Mouse (Mus musculus) hindbrain, embryonic 14.5 days (tissue): Measurements from ENCODE around the gene Nfib. TPM values are rescaled to one million over a fixed set of nuclear protein-coding genes. Genes with fewer than 3 reads are reported as not detected.

Experiments used
- ATAC-seq: fragments of 200-750 bp; cut with Nextera tagmentation; 2 replicates; pipeline ENCODE4 v1.8.0; 2017; ENCODE audit warnings: moderate number of reproducible peaks, mild to moderate bottlenecking, moderate TSS enrichment, moderate library complexity; ENCODE audit not compliant: low FRiP score
- DNase-seq: peaks from one replicate; pipeline ENCODE4 v3.0.0-alpha.2; 2015; ENCODE audit warnings: low spot score
- H3K27ac ChIP-seq: fragments of 300-500 bp; sonication (generic); 2 replicates; pipeline ENCODE4 v1.5.1; 2014; ENCODE audit warnings: mild to moderate bottlenecking, moderate library complexity
- H3K27me3 ChIP-seq: fragments of 300-500 bp; sonication (generic); 2 replicates; pipeline ENCODE4 v1.6.1; 2014; ENCODE audit warnings: mild to moderate bottlenecking, low read length, mixed read lengths; ENCODE audit not compliant: control insufficient read depth, insufficient read depth
- H3K36me3 ChIP-seq: fragments of 300-500 bp; sonication (generic); replicated peaks from 2 replicates; pipeline ENCODE4 v1.6.1; 2014; ENCODE audit not compliant: control insufficient read depth, insufficient read depth
- H3K4me1 ChIP-seq: fragments of 300-500 bp; sonication (generic); replicated peaks from 2 replicates; pipeline ENCODE4 v1.6.1; 2014; ENCODE audit warnings: antibody characterized with exemption, low read length, mixed read lengths; ENCODE audit not compliant: control insufficient read depth, insufficient read depth
- H3K4me2 ChIP-seq: fragments of 300-500 bp; sonication (generic); replicated peaks from 2 replicates; pipeline ENCODE4 v1.6.1; 2014; ENCODE audit warnings: mild to moderate bottlenecking, moderate library complexity
- H3K4me3 ChIP-seq: fragments of 300-500 bp; sonication (generic); replicated peaks from 2 replicates; pipeline ENCODE4 v1.5.1; 2014; ENCODE audit warnings: mild to moderate bottlenecking, low read length
- H3K9ac ChIP-seq: fragments of 300-500 bp; sonication (generic); 2 replicates; pipeline ENCODE4 v1.6.1; 2014
- H3K9me3 ChIP-seq: fragments of 300-500 bp; sonication (generic); 2 replicates; pipeline ENCODE4 v1.6.1; 2016; ENCODE audit warnings: low read length; ENCODE audit not compliant: control insufficient read depth
- WGBS: fragments of 180-500 bp; shearing (Covaris S2); extraction: QIAGEN DNeasy Blood & Tissue Kit; methylation state at CpG from one replicate; pipeline ENCODE4 v1.1.7; 2014; 5-methylcytosine and 5-hydroxymethylcytosine counted together
- polyA plus RNA-seq: library from polyadenylated mRNA; unstranded; fragments of >200 nt; fragmentation: Nextera tagmentation; extraction: Ambion mirVana; gene quantifications from 2 replicates; pipeline ENCODE4 v1.2.1, GENCODE M21; 2014

Nfib gene
- polyA plus RNA-seq, 1 experiment from 2014 or later: 90.8 TPM

DNA sequence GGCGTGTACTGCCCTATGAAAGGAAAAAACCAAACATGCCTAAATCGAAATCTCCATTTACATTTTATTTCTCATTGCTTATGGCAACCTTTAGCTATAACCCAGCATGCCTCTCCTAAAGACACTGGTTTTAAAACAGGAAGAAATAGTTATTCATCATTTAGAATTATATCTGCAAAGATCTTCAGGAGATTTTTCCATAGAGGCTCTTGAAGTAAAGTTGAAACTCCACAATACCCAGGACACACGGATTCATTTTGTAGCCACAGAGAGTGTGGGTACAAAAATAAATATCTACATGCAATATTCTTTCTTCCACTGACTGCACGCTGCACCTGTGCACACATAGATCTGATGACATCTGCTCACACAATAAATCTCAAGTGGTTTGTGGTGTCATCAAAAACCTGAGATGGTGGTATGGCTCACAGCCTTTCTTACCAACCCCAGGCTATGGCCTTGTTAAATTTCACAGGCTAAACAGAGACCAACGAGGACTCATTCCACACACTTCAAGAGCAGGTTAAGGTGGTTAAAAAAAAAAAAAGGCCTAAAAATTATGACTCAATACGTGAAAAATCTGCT is 189.2 kb downstream of the Nfib start:
- H3K27me3 ChIP-seq: no peaks in the 10 kb centered on the region
- H3K9me3 ChIP-seq: no peaks in the 10 kb centered on the region
- no peak overlapping the region for H3K4me3 ChIP-seq
- no peak overlapping the region for H3K4me2 ChIP-seq
- H3K36me3 ChIP-seq: no peaks in the 10 kb centered on the region
- H3K4me1 ChIP-seq: peaks cover 14% of the 10 kb centered on the region; the same call in 1 of the 2 replicates
- WGBS: 83% methylated on average over 6 of the region's 6 CpGs
- H3K27ac ChIP-seq: no peak overlapping the region
- DNase-seq: no peak
- no peak overlapping the region for H3K9ac ChIP-seq
- ATAC-seq: no peak

DNA sequence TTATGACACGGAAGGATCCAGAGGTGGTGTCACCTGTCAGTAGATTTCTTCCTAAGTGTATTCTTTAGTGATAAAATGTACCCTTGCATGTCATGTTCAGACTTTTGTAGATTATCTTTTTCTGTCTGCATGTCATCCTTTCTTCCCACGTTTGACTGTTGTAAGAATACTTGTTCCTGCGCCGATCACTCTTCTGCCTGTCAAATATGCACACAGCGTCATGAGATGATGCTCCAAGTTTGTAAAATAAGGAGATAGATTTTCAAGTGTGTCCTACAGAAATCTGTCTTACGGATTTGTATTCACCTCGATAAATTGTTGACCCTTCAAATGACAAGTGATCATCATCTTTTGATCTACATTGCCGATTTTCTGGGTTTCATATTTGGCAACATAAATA is 190.6 kb downstream of the Nfib start:
- Histone ChIP-seq H3K4me2 (peak overlapping the region; percentile 82), H3K4me1 (peaks cover 24% of the 10 kb centered on the region; the same call in 1 of the 2 replicates), H3K9me3 (no peaks in the 10 kb centered on the region), H3K27ac (no peak overlapping the region), H3K9ac (no peak overlapping the region), H3K4me3 (no peak overlapping the region), H3K27me3 (no peaks in the 10 kb centered on the region), H3K36me3 (no peaks in the 10 kb centered on the region)
- ATAC-seq (no peak), DNase-seq (no peak)
- WGBS: 88% methylated on average over 8 of the region's 8 CpGs

DNA sequence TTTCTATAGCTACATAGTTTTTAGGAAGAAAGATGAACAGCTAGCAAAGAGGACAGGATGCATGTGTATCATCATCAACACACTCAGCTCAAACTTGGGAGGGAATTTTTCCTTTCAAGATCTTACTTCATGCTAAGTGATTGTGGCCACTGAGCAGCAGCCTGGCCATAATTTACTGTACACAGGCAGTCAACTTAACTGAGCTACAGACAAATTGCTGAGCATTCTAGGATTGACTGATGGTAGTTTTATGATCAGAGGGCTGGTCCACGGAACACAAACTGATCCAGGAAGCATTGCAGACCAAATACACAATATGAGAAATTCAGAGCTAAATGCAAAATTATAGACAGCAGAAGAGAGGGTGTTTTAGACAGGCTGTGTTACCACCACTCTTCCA is 191.2 kb downstream of the Nfib start:
- DNase-seq (no peak), ATAC-seq (no peak)
- Histone ChIP-seq H3K9me3 (no peaks in the 10 kb centered on the region), H3K4me1 (peaks cover 25% of the 10 kb centered on the region; the same call in 1 of the 2 replicates), H3K9ac (no peak overlapping the region; the same call in 1 of the 2 replicates), H3K4me2 (peak overlapping the region; percentile 82), H3K27me3 (no peaks in the 10 kb centered on the region), H3K36me3 (no peaks in the 10 kb centered on the region), H3K4me3 (no peak overlapping the region), H3K27ac (no peak overlapping the region)
- 63% methylated on average over 1 of the region's 1 CpGs for WGBS

DNA sequence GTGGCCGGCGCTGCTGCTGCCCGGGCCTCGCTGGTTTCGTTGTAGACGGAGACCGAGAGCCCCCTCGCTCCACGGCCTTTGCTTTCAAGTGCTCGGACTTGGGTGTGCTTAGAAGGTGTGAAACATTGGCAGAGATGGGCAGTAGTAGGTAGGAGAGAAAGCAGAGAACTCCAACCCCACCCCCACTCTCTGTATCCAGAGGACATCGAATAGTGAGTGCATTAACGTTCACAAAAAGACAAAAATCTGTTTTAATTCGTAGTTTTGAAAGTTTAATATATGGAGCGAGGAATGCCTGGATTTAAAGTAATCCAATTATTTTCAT is 192.2 kb downstream of the Nfib start:
- Histone ChIP-seq H3K36me3 (no peaks in the 10 kb centered on the region), H3K9ac (peak overlapping the region; percentile 97), H3K4me1 (peaks cover 26% of the 10 kb centered on the region; the same call in 1 of the 2 replicates), H3K4me2 (peak overlapping the region; percentile 82), H3K27ac (peak overlapping the region; percentile 54), H3K9me3 (no peaks in the 10 kb centered on the region), H3K4me3 (peak overlapping the region; percentile 71), H3K27me3 (no peaks in the 10 kb centered on the region)
- no peak for ATAC-seq
- WGBS: 1% methylated on average over 14 of the region's 14 CpGs
- DNase-seq: no peak

DNA sequence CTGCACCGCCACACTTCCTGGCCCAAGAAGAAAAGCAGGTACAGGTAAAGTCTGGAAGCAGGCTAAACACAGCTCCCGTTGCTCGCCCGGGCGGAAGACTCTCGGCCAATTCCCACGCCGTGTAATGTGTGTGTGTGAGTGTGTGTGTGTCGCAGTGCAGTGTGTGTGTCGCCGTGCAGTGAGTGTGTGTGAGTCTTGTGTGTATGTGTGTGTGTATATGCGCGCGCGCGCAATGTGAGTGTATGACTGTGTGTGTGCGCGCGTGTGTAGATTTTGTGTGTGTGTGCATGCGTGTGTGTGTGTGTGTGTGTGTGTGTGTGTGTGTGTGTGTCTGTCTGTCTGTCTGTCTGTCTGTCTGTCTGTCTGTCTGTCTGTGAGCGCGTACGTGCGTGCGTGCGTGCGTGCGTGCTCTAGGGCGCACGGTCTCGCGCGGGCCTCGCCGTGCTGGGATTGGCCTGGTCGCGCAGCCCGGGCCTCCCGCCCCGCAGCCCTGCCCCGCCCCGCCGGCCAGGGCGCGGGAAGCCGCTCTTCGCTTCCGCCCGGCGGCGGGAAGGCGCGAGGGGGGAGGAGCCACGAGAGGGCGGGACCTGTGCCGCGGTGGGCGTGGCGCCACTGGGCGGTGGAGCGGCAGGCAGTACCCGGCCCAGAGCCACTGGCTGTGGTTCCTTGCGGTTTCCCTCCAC is 192.7 kb downstream of the Nfib start:
- ATAC-seq (peak; percentile 97), DNase-seq (peak; percentile 90)
- peak overlapping the region; percentile 82 for H3K4me2 ChIP-seq
- H3K4me3 ChIP-seq: peak overlapping the region; percentile 71
- H3K4me1 ChIP-seq: peaks cover 26% of the 10 kb centered on the region; the same call in 1 of the 2 replicates
- under 1% methylated on average over 60 of the region's 63 CpGs for WGBS
- no peaks in the 10 kb centered on the region for H3K27me3 ChIP-seq
- peak overlapping the region; percentile 97 for H3K9ac ChIP-seq
- peak overlapping the region; percentile 96 for H3K27ac ChIP-seq
- H3K36me3 ChIP-seq: no peaks in the 10 kb centered on the region
- H3K9me3 ChIP-seq: no peaks in the 10 kb centered on the region

DNA sequence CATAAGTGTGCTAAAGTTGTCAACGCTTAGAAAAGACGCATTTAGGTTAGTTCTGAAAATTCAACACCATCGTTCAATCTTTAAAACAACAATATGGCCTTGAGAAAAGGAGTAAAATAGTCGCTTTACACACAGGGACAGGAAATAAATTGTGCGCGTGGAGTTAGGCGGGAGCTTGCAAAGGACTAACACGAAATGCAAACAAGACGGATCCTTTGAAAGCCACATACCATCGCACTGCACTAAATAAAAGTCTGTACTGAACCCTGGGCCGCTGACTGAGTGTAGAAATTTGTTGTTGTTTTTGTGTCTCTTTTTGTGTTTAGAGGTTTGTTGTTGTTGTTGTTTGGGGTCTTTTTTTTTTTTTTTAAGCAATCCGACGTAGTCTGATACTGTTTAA is 193.2 kb downstream of the Nfib start:
- peaks cover 26% of the 10 kb centered on the region; the same call in 1 of the 2 replicates for H3K4me1 ChIP-seq
- no peaks in the 10 kb centered on the region for H3K27me3 ChIP-seq
- H3K4me3 ChIP-seq: peak overlapping the region; percentile 71
- H3K9me3 ChIP-seq: no peaks in the 10 kb centered on the region
- H3K36me3 ChIP-seq: no peaks in the 10 kb centered on the region
- DNase-seq (no peak), ATAC-seq (no peak)
- under 1% methylated on average over 13 of the region's 13 CpGs for WGBS
- peak overlapping the region; percentile 97 for H3K9ac ChIP-seq
- H3K27ac ChIP-seq: peak overlapping the region; percentile 96
- H3K4me2 ChIP-seq: peak overlapping the region; percentile 82

DNA sequence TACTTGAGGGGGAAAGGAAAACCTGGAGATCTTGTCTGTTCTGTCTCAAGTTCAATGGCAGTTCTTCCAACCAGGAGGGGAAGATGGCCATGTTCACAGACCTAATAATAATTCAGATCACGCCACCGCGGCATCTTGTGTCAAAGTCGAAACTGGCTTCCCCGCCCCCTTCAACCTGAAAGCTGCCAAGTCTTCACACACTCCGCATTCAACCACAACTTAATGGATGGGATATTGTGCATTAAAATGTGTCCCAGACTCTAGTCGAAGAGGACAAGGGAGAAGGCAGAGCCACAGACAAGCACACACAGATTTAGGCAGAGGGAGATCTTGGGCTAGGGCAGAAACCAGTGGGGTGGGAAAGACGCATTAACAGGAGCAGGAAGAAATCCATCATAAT is 194.0 kb downstream of the Nfib start:
- Histone ChIP-seq H3K4me1 (peaks cover 26% of the 10 kb centered on the region; the same call in 1 of the 2 replicates), H3K27me3 (no peaks in the 10 kb centered on the region), H3K4me2 (peak overlapping the region; percentile 82), H3K4me3 (peak overlapping the region; percentile 71), H3K36me3 (no peaks in the 10 kb centered on the region), H3K27ac (peak overlapping the region; percentile 96), H3K9ac (peak overlapping the region; percentile 97), H3K9me3 (no peaks in the 10 kb centered on the region)
- ATAC-seq: peak; percentile 39; the same call in 1 of the 2 replicates
- DNase-seq: peak; percentile 81
- WGBS: under 1% methylated on average over 8 of the region's 8 CpGs

DNA sequence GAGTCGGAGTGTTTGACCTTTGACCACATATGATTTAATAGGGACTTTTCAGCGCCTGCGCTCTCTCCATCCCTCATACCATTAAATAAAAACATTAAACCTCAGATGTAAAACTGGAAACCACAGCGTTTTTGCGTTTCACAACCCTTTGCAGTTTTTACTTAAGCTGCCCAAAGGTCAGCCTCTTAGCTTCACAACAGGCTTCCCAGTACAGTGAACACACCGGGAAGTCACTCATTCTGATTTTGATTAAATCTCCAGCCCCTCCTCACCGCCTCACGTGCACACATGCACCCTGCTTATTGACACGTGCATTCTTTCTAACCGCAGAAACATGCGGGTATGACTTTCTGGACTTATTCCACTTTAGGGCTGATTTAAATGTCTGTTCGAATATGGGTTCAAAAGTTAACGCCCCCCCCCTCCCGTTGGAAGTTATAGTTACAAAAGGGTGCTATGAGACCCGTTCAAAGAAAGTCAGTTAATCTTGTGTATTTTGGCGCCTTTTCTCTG is 194.5 kb downstream of the Nfib start:
- Histone ChIP-seq H3K4me3 (peak overlapping the region; percentile 71), H3K4me1 (peaks cover 26% of the 10 kb centered on the region; the same call in 1 of the 2 replicates), H3K27ac (peak overlapping the region; percentile 96), H3K27me3 (no peaks in the 10 kb centered on the region), H3K9me3 (no peaks in the 10 kb centered on the region), H3K36me3 (no peaks in the 10 kb centered on the region), H3K4me2 (peak overlapping the region; percentile 82), H3K9ac (peak overlapping the region; percentile 97)
- no peak for ATAC-seq
- WGBS: 4% methylated on average over 16 of the region's 16 CpGs
- no peak for DNase-seq

DNA sequence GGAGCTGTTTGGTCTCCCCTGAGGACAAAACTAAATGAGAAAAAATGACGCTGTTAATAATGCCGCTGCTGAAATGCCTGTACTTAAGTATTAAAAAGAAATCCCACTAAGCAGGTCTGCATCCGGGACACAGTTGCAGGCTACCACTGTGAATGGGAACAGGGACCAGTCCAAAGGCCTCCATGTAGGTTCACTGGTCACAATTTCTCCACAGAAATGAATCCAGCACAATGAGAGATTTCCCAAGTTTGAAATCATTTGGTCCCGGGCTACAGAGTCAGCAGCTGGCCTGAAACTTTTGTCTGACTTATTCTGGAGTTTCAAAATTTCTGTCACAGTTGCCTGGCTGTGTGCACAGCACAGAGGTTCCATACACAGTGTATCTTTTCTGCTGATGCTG is 195.8 kb downstream of the Nfib start:
- Histone ChIP-seq H3K27me3 (no peaks in the 10 kb centered on the region), H3K36me3 (no peaks in the 10 kb centered on the region), H3K9ac (peak overlapping the region; percentile 97), H3K9me3 (no peaks in the 10 kb centered on the region), H3K4me3 (peak overlapping the region; percentile 71), H3K27ac (peak overlapping the region; percentile 96), H3K4me1 (peaks cover 26% of the 10 kb centered on the region; the same call in 1 of the 2 replicates), H3K4me2 (peak overlapping the region; percentile 82)
- no peak for DNase-seq
- WGBS: 30% methylated on average over 4 of the region's 4 CpGs
- no peak for ATAC-seq
